Mouse (Mus musculus) C2C12 (cell line): ENCODE measurements around the gene Sod3. TPM values are rescaled to one million over a fixed set of nuclear protein-coding genes. Genes with fewer than 3 reads are reported as not detected.

Experiments used
- H3K27me3 ChIP-seq: one replicate; pipeline ENCODE4 v1.6.1; 2011; ENCODE audit not compliant: control insufficient read depth, insufficient read depth, insufficient read length
- H3K36me3 ChIP-seq: one replicate; pipeline ENCODE4 v1.6.1; 2011; ENCODE audit not compliant: control insufficient read depth, insufficient read depth
- H3K4me3 ChIP-seq: one replicate; pipeline ENCODE4 v1.5.1; 2011; ENCODE audit warnings: mild to moderate bottlenecking, control low read depth; ENCODE audit not compliant: poor library complexity, insufficient read depth, severe bottlenecking
- H3K79me2 ChIP-seq: one replicate; pipeline ENCODE4 v1.6.1; 2011; ENCODE audit not compliant: control insufficient read depth, insufficient read depth
- H3K79me3 ChIP-seq: one replicate; pipeline ENCODE4 v1.6.1; 2011; ENCODE audit warnings: low read depth, control low read depth
- H3ac ChIP-seq: one replicate; pipeline ENCODE3; 2011; ENCODE audit warnings: low read depth; ENCODE audit not compliant: control insufficient read depth, insufficient read length
- CEBPB ChIP-seq: IDR thresholded peaks from one replicate; pipeline ENCODE4 v1.6.1; 2011; ENCODE audit warnings: low read depth, mild to moderate bottlenecking, control low read depth, moderate library complexity
- CTCF ChIP-seq: IDR thresholded peaks from one replicate; pipeline ENCODE4 v1.5.1; 2011; ENCODE audit not compliant: control insufficient read depth, insufficient read depth, insufficient read length
- FOSL1 ChIP-seq: IDR thresholded peaks from one replicate; pipeline ENCODE4 v1.8.0; 2011; ENCODE audit warnings: mild to moderate bottlenecking, low read length; ENCODE audit not compliant: poor library complexity, insufficient read depth, severe bottlenecking
- MAX ChIP-seq: IDR thresholded peaks from one replicate; pipeline ENCODE4 v1.6.1; 2011; ENCODE audit warnings: mild to moderate bottlenecking, control low read depth
- MYOD1 ChIP-seq: IDR thresholded peaks from one replicate; pipeline ENCODE4 v1.6.1; 2011; ENCODE audit warnings: low read depth; ENCODE audit not compliant: control insufficient read depth, insufficient read length
- MYOG ChIP-seq: IDR thresholded peaks from one replicate; pipeline ENCODE4 v1.6.1; 2011; ENCODE audit not compliant: control insufficient read depth, insufficient read length; ENCODE audit errors: extremely low read depth
- USF1 ChIP-seq: IDR thresholded peaks from one replicate; pipeline ENCODE4 v1.6.1; 2011; ENCODE audit warnings: low read depth, mild to moderate bottlenecking, control low read depth, moderate library complexity
- polyA plus RNA-seq: library from polyadenylated mRNA; unstranded; fragments of >200 nt; fragmentation: generic; extraction: Trizol; gene quantifications from one replicate; pipeline ENCODE4 v1.2.1, GENCODE M21; 2012; ENCODE audit warnings: missing spikeins

Gene Sod3
- polyA plus RNA-seq, 1 experiment: 1.8 TPM

- TF ChIP-seq CEBPB: no peak
- TF ChIP-seq CTCF: no peak
- TF ChIP-seq MAX: no peak
- TF ChIP-seq USF1: no peak
- no peak for TF ChIP-seq MYOG
- no peak for TF ChIP-seq FOSL1
- TF ChIP-seq MYOD1: no peak
- no peaks in the 10 kb centered on the region for H3K27me3 ChIP-seq
- H3K79me2 ChIP-seq: no peaks in the 10 kb centered on the region
- no peaks in the 10 kb centered on the region for H3K36me3 ChIP-seq
- H3K79me3 ChIP-seq: no peaks in the 10 kb centered on the region
- no peak overlapping the region for H3ac ChIP-seq
- no peak overlapping the region for H3K4me3 ChIP-seq
These were observed 16.7 kb upstream of the Sod3 start for GRCm38 (mm10) chr5:52346890-52347289.

GRCm38 (mm10) chr5:52350451-52350850 is 13.1 kb upstream of the Sod3 start:
- TF ChIP-seq MYOD1 (no peak), MYOG (no peak), FOSL1 (no peak)
- Histone ChIP-seq H3K27me3 (no peaks in the 10 kb centered on the region), H3K79me3 (no peaks in the 10 kb centered on the region)

DNA sequence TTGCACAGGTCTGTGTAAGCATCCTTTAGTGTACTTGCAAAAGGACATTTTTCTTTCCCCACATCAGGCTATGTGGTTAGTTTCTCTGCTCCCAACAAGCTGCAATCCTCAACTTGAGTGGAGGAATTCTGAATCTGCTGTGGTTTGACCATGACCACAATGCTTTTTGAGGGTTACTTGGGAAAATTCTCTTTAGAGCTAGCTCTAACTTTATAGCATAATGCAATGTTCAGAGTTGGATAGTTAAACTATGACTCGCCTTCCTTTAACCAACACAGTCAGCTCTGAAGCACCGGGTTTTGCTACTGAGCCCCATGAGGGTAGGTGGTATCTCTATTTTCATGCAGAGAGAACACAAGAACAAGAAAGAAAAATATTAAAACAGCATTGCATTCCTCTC is 12.0 kb upstream of the Sod3 start:
- Histone ChIP-seq H3ac (no peak overlapping the region), H3K79me2 (no peaks in the 10 kb centered on the region), H3K4me3 (no peak overlapping the region), H3K79me3 (no peaks in the 10 kb centered on the region), H3K27me3 (no peaks in the 10 kb centered on the region), H3K36me3 (no peaks in the 10 kb centered on the region)
- TF ChIP-seq USF1 (no peak), CEBPB (no peak), MYOD1 (no peak), MYOG (no peak), FOSL1 (no peak), CTCF (no peak), MAX (no peak)

More at GRCm38 (mm10) chr5:52350451-52350850, 13.1 kb upstream of the Sod3 start:
- no peaks in the 10 kb centered on the region for H3K79me2 ChIP-seq
- no peak overlapping the region for H3ac ChIP-seq
- H3K36me3 ChIP-seq: no peaks in the 10 kb centered on the region
- no peak overlapping the region for H3K4me3 ChIP-seq

GRCm38 (mm10) chr5:52352730-52353129 is 10.9 kb upstream of the Sod3 start:
- H3K4me3 ChIP-seq: no peak overlapping the region
- H3K36me3 ChIP-seq: no peaks in the 10 kb centered on the region
- no peaks in the 10 kb centered on the region for H3K79me3 ChIP-seq
- TF ChIP-seq MAX (no peak), MYOD1 (no peak), MYOG (no peak), CTCF (no peak), CEBPB (no peak), USF1 (no peak), FOSL1 (no peak)
- H3K27me3 ChIP-seq: no peaks in the 10 kb centered on the region
- H3K79me2 ChIP-seq: no peaks in the 10 kb centered on the region
- no peak overlapping the region for H3ac ChIP-seq

- Histone ChIP-seq H3ac (no peak overlapping the region), H3K79me3 (no peaks in the 10 kb centered on the region), H3K36me3 (no peaks in the 10 kb centered on the region), H3K4me3 (no peak overlapping the region), H3K79me2 (no peaks in the 10 kb centered on the region), H3K27me3 (no peaks in the 10 kb centered on the region)
- TF ChIP-seq MYOD1 (no peak), CEBPB (no peak), FOSL1 (no peak), USF1 (no peak), MYOG (no peak), CTCF (no peak), MAX (no peak)
These were observed 9.2 kb upstream of the Sod3 start for GRCm38 (mm10) chr5:52354441-52354840.

GRCm38 (mm10) chr5:52355612-52356011 is 8.0 kb upstream of the Sod3 start:
- Histone ChIP-seq H3K27me3 (no peaks in the 10 kb centered on the region), H3ac (no peak overlapping the region), H3K36me3 (no peaks in the 10 kb centered on the region), H3K79me3 (no peaks in the 10 kb centered on the region), H3K4me3 (no peak overlapping the region), H3K79me2 (no peaks in the 10 kb centered on the region)
- TF ChIP-seq CEBPB: peak; percentile 93
- TF ChIP-seq USF1: no peak
- no peak for TF ChIP-seq FOSL1
